Comparison of ENCODE assay signal across 8 mouse cellular contexts in the genomic region with DNA sequence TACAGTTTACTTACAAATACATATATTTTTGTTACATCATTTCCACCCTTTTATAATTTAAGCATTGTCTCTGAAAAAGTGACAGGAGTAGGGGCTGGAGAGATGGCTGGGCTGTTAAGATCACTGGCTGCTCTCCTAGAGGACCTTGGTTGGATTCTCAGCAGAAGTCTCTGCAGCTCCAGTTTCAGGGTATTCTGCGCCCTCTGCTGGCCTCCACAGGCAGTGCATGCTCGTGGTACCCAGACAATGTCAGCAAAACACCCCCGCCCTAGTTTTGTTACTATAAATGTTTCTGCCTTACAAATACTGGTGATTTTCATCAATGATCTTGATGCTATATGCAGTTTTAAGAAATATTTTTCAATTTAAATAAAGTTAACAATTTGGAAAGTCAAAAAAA.
DNase-seq lines count a peak whose midpoint lies in the region; ATAC-seq and TF ChIP-seq lines count a peak whose summit lies in the region.

No protein-coding gene starts in this region.

- peak; percentile 37 for TF ChIP-seq RAD21 in MEL (IDR thresholded peaks at IDR 0.05; ENCODE audit: low read depth, low read length)

- TF ChIP-seq EP300 in MEL (IDR thresholded peaks at IDR 0.05; ENCODE audit: low read depth in 1 of 2, low read length in 2 of 2): no peak
- TF ChIP-seq EP300 in stomach, postnatal 0 days (optimal IDR thresholded peaks at IDR 0.05): no peak

- no peak for ATAC-seq in heart, embryonic 12.5 days (ENCODE audit: insufficient number of reproducible peaks, low FRiP score)
- no peak for ATAC-seq in stomach, postnatal 0 days (ENCODE audit: low FRiP score, low TSS enrichment)

- WGBS in heart, embryonic 12.5 days: 41% methylated on average over 3 of the region's 3 CpGs
- WGBS in stomach, postnatal 0 days: 46% methylated on average over 3 of the region's 3 CpGs

- no peak overlapping the region for H3K4me2 ChIP-seq in heart, embryonic 12.5 days
- H3K4me2 ChIP-seq in stomach, postnatal 0 days (replicated peaks; ENCODE audit: low read depth): no peak overlapping the region

- H3K9ac ChIP-seq in heart, embryonic 12.5 days: no peak overlapping the region
- H3K9ac ChIP-seq in MEL (ENCODE audit: control insufficient read depth, low read depth, low read length, poor library complexity, severe bottlenecking): no peak overlapping the region
- H3K9ac ChIP-seq in stomach, postnatal 0 days (ENCODE audit: low read length): no peak overlapping the region

- TF ChIP-seq POLR2A in MEL (IDR thresholded peaks at IDR 0.05; ENCODE audit: control insufficient read depth in 1 of 2, insufficient read depth in 1 of 2, low read depth in 1 of 2, low read length in 2 of 2, poor library complexity in 1 of 2): no peak

- DNase-seq in heart, postnatal 4 days: peak; percentile 49
- DNase-seq in 3134 (ENCODE audit: extremely low read depth, insufficient read length, low spot score) (peak; percentile 6), MEL (ENCODE audit: low read depth, low spot score) (peak; percentile 37)
- peak; percentile 38 for DNase-seq in kidney, postnatal 10 days
- DNase-seq in stomach, postnatal 0 days (ENCODE audit: low spot score): peak; percentile 30
- DNase-seq in heart, adult 9 months (ENCODE audit: low spot score in 2 of 2): no peak
- no peak for DNase-seq in layer of hippocampus, adult 9-10 months (ENCODE audit: low spot score)

- H3K4me3 ChIP-seq in heart, embryonic 12.5 days: no peak overlapping the region
- no peak overlapping the region for H3K4me3 ChIP-seq in MEL (ENCODE audit: control insufficient read depth in 1 of 2, insufficient read depth in 1 of 2, low read depth in 2 of 2, low read length in 2 of 2)
- H3K4me3 ChIP-seq in stomach, postnatal 0 days (ENCODE audit: low read depth, low read length): no peak overlapping the region

- H3K4me1 ChIP-seq in heart, embryonic 12.5 days (replicated peaks): peaks cover 6% of the 10 kb centered on the region; the same call in 1 of the 2 replicates
- no peaks in the 10 kb centered on the region for H3K4me1 ChIP-seq in MEL (ENCODE audit: control insufficient read depth in 1 of 2, insufficient read depth in 2 of 2, low read length in 2 of 2)
- no peaks in the 10 kb centered on the region for H3K4me1 ChIP-seq in stomach, postnatal 0 days (replicated peaks; ENCODE audit: control insufficient read depth, insufficient read depth)

- no peaks in the 10 kb centered on the region for H3K79me2 ChIP-seq in MEL (ENCODE audit: control insufficient read depth, insufficient read depth, low read length, poor library complexity)

- H3K27me3 ChIP-seq in heart, embryonic 12.5 days (replicated peaks): no peaks in the 10 kb centered on the region
- no peaks in the 10 kb centered on the region; a peak in 1 of 4 replicates for H3K27me3 ChIP-seq in MEL (ENCODE audit: control insufficient read depth in 1 of 2, insufficient read depth in 2 of 2, low read length in 2 of 2)
- no peaks in the 10 kb centered on the region for H3K27me3 ChIP-seq in stomach, postnatal 0 days (ENCODE audit: control insufficient read depth, insufficient read depth, low read length)

- no peaks in the 10 kb centered on the region for H3K36me3 ChIP-seq in heart, embryonic 12.5 days
- H3K36me3 ChIP-seq in MEL (ENCODE audit: control insufficient read depth in 1 of 2, insufficient read depth in 2 of 2, low read length in 2 of 2): no peaks in the 10 kb centered on the region
- no peaks in the 10 kb centered on the region for H3K36me3 ChIP-seq in stomach, postnatal 0 days (ENCODE audit: control insufficient read depth, insufficient read depth, low read length)

- peak; percentile 18 to 72 (median 44); a peak in 5 of 6 replicates for TF ChIP-seq CTCF in MEL (IDR thresholded peaks at IDR 0.05 in 2 of 3, conservative IDR thresholded peaks at IDR 0.05 in 1 of 3; ENCODE audit: control insufficient read depth in 1 of 3, insufficient read depth in 1 of 3, low read depth in 2 of 3, low read length in 3 of 3, poor library complexity in 1 of 3, severe bottlenecking in 1 of 3)
- TF ChIP-seq CTCF in stomach, postnatal 0 days (IDR thresholded peaks at IDR 0.05; ENCODE audit: low read depth): peak; percentile 67

- H3K27ac ChIP-seq in heart, embryonic 12.5 days (ENCODE audit: poor library complexity, severe bottlenecking): no peak overlapping the region
- no peak overlapping the region for H3K27ac ChIP-seq in MEL (ENCODE audit: control insufficient read depth, low read depth, low read length)
- no peak overlapping the region for H3K27ac ChIP-seq in stomach, postnatal 0 days (replicated peaks)

- no peaks in the 10 kb centered on the region; the same call in 1 of the 2 replicates for H3K9me3 ChIP-seq in heart, embryonic 12.5 days (replicated peaks)
- no peaks in the 10 kb centered on the region for H3K9me3 ChIP-seq in MEL (replicated peaks; ENCODE audit: insufficient read depth, low read length)
- H3K9me3 ChIP-seq in stomach, postnatal 0 days (ENCODE audit: control insufficient read depth, low read length): no peaks in the 10 kb centered on the region

TF ChIP-seq in MEL, 35 proteins besides CTCF, POLR2A, EP300 and RAD21:
- TF ChIP-seq MYC (IDR thresholded peaks at IDR 0.05; ENCODE audit: low read depth, low read length) (no peak), SIN3A (IDR thresholded peaks at IDR 0.05; ENCODE audit: low read length) (no peak), SMC3 (IDR thresholded peaks at IDR 0.05; ENCODE audit: low read depth, low read length) (peak; percentile 54), USF2 (IDR thresholded peaks at IDR 0.05; ENCODE audit: borderline replicate concordance in 1 of 2, insufficient read depth in 1 of 2, low read depth in 1 of 2, low read length in 2 of 2) (no peak), JUND (IDR thresholded peaks at IDR 0.05; ENCODE audit: low read depth, low read length) (no peak)

Comparison
In these comparisons a context has a peak if more than half of its experiments do, and no peak if none do; other contexts are left out.
1. DNase-seq: peak in heart, postnatal 4 days (single experiment), 3134 (single experiment), MEL (single experiment), kidney, postnatal 10 days (single experiment) and stomach, postnatal 0 days (single experiment); none in heart, adult 9 months (0 of 2) and layer of hippocampus, adult 9-10 months (single experiment).